Mouse (Mus musculus): ENCODE data around the gene Celf1.

Gene Celf1

GRCm38 (mm10) chr2:91062779-91063606, 122.8 kb downstream of the Celf1 start:
- DNase-seq (ENCODE audit: low spot score): no peak

GRCm38 (mm10) chr2:91064211-91064610, 124.0 kb downstream of the Celf1 start:
- DNase-seq (ENCODE audit: low spot score): no peak

GRCm38 (mm10) chr2:91065544-91065943, 125.4 kb downstream of the Celf1 start:
- no peak for DNase-seq (ENCODE audit: low spot score)

GRCm38 (mm10) chr2:91066455-91066854, 126.3 kb downstream of the Celf1 start:
- no peak for DNase-seq (ENCODE audit: low spot score)

- no peak for DNase-seq (ENCODE audit: low spot score)
These were observed 128.1 kb downstream of the Celf1 start for GRCm38 (mm10) chr2:91068162-91068871.

GRCm38 (mm10) chr2:91068872-91069165, 128.6 kb downstream of the Celf1 start:
- DNase-seq (ENCODE audit: low spot score): no peak

Measured in ovary, adult 18-20 months (tissue).